Mouse (Mus musculus) liver, embryonic 14.5 days (tissue): ENCODE data around the gene Gm8206.
"Not testable (repeated sequence)": the region's sequence is repeated elsewhere in the genome, so short reads cannot be mapped to it uniquely, and the experiment has no call there.

ENCODE experiments used
- CTCF ChIP-seq: IDR thresholded peaks from 2 replicates; pipeline ENCODE4 v1.5.1; 2016; ENCODE audit warnings: antibody characterized with exemption, low read depth, control low read depth
- EP300 ChIP-seq: IDR thresholded peaks from 2 replicates; pipeline ENCODE4 v1.6.1; 2016; ENCODE audit warnings: antibody characterized with exemption, low read depth

- not testable (repeated sequence) for TF ChIP-seq CTCF, EP300
These were observed at the start of gene Gm8206 for GRCm38 (mm10) chr14:6093842-6094241.
